Mouse (Mus musculus) midbrain, embryonic 16.5 days (tissue): ENCODE data around the gene Hjurp. TPM values are rescaled to one million over a fixed set of nuclear protein-coding genes. Genes with fewer than 3 reads are reported as not detected.

Source experiments
- ATAC-seq: fragments of 200-750 bp; cut with Nextera tagmentation; 2 replicates; pipeline ENCODE4 v1.8.0; 2017; ENCODE audit warnings: moderate TSS enrichment
- H3K27ac ChIP-seq: fragments of 300-500 bp; sonication (generic); 2 replicates; pipeline ENCODE4 v1.5.1; 2014; ENCODE audit warnings: mild to moderate bottlenecking, low read length, mixed read lengths
- H3K27me3 ChIP-seq: fragments of 300-500 bp; sonication (generic); 2 replicates; pipeline ENCODE4 v1.6.1; 2014; ENCODE audit warnings: low read depth, low read length, mixed read lengths; ENCODE audit not compliant: control insufficient read depth, insufficient read depth
- H3K36me3 ChIP-seq: fragments of 300-500 bp; sonication (generic); 2 replicates; pipeline ENCODE4 v1.6.1; 2014; ENCODE audit warnings: mild to moderate bottlenecking, low read length, moderate library complexity, mixed read lengths; ENCODE audit not compliant: control insufficient read depth, insufficient read depth
- H3K4me1 ChIP-seq: fragments of 300-500 bp; sonication (generic); 2 replicates; pipeline ENCODE4 v1.6.1; 2014; ENCODE audit warnings: mild to moderate bottlenecking, low read length, mixed read lengths; ENCODE audit not compliant: control insufficient read depth, insufficient read depth
- H3K4me2 ChIP-seq: fragments of 300-500 bp; sonication (generic); 2 replicates; pipeline ENCODE4 v1.6.1; 2014; ENCODE audit warnings: mild to moderate bottlenecking, low read length, mixed read lengths
- H3K4me3 ChIP-seq: fragments of 300-500 bp; sonication (generic); 2 replicates; pipeline ENCODE4 v1.5.1; 2014; ENCODE audit warnings: low read depth, mild to moderate bottlenecking, low read length, moderate library complexity, mixed read lengths
- H3K9ac ChIP-seq: fragments of 300-500 bp; sonication (generic); 2 replicates; pipeline ENCODE4 v1.6.1; 2014; ENCODE audit warnings: low read depth, low read length, mixed read lengths
- H3K9me3 ChIP-seq: fragments of 300-500 bp; sonication (generic); replicated peaks from 2 replicates; pipeline ENCODE4 v1.6.1; 2014; ENCODE audit warnings: mild to moderate bottlenecking, low read length, mixed read lengths; ENCODE audit not compliant: control insufficient read depth, poor library complexity, severe bottlenecking
- WGBS: fragments of 180-500 bp; shearing (Covaris S2); extraction: QIAGEN DNeasy Blood & Tissue Kit; methylation state at CpG from one replicate; pipeline ENCODE4 v1.1.7; 2014; 5-methylcytosine and 5-hydroxymethylcytosine counted together
- polyA plus RNA-seq: library from polyadenylated mRNA; unstranded; fragments of >200 nt; fragmentation: Nextera tagmentation; extraction: Ambion mirVana; gene quantifications from 2 replicates; pipeline ENCODE4 v1.2.1, GENCODE M21; 2015

Gene Hjurp
- polyA plus RNA-seq, 1 experiment from 2014 or later: 77.3 TPM

- H3K9me3 ChIP-seq: peaks cover 62% of the 10 kb centered on the region
- H3K27ac ChIP-seq: no peak overlapping the region
- no peak overlapping the region for H3K4me3 ChIP-seq
- H3K4me1 ChIP-seq: no peaks in the 10 kb centered on the region
- WGBS: 74% methylated on average over 1 of the region's 1 CpGs
- H3K36me3 ChIP-seq: no peaks in the 10 kb centered on the region
- no peaks in the 10 kb centered on the region for H3K27me3 ChIP-seq
- H3K4me2 ChIP-seq: no peak overlapping the region
- no peak for ATAC-seq
- no peak overlapping the region for H3K9ac ChIP-seq
Measured at GRCm38 (mm10) chr1:88213061-88213460, 64.4 kb downstream of the Hjurp start.

Other genes starting within 250 kb of the Hjurp start
- not detected in 2 replicates for gene Ugt1a10, start 222.2 kb downstream of the Hjurp start, polyA plus RNA-seq
- not detected in 2 replicates for gene Ugt1a9, start 206.8 kb downstream of the Hjurp start, polyA plus RNA-seq
- not detected in 2 replicates for gene Ugt1a8, start 189.8 kb downstream of the Hjurp start, polyA plus RNA-seq
- gene Ugt1a7c, start 182.6 kb downstream of the Hjurp start, polyA plus RNA-seq: 0.94 and 1.1 TPM in 2 replicates
- gene Ugt1a6b, start 174.4 kb downstream of the Hjurp start, polyA plus RNA-seq: 0.50 and 0.60 TPM in 2 replicates
- gene Ugt1a6a, start 142.8 kb downstream of the Hjurp start, polyA plus RNA-seq: 2.3 and 2.5 TPM in 2 replicates
- not detected in 2 replicates for gene Ugt1a5, start 111.6 kb downstream of the Hjurp start, polyA plus RNA-seq
- gene Ugt1a2, start 77.0 kb downstream of the Hjurp start, polyA plus RNA-seq: not detected in 2 replicates
- 12.8 and 13.1 TPM in 2 replicates for gene Dnajb3, start 71.9 kb downstream of the Hjurp start, polyA plus RNA-seq
- gene Ugt1a1, start 65.7 kb downstream of the Hjurp start, polyA plus RNA-seq: not detected in 2 replicates
- 0.75 and 0.92 TPM in 2 replicates for gene Mroh2a, start 50.6 kb downstream of the Hjurp start, polyA plus RNA-seq
- 0.11 and 0.17 TPM in 2 replicates for gene Trpm8, start within 50 bp of the Hjurp start, polyA plus RNA-seq
- gene Spp2, start 129.3 kb upstream of the Hjurp start, polyA plus RNA-seq: 0.74 and 1.8 TPM in 2 replicates
- not detected in 2 replicates for gene Glrp1, start 232.4 kb upstream of the Hjurp start, polyA plus RNA-seq